Mouse (Mus musculus) stomach, embryonic 14.5 days (tissue): ENCODE measurements around the gene Sprr2a3. TPM values are rescaled to one million over a fixed set of nuclear protein-coding genes. Genes with fewer than 3 reads are reported as not detected.
"Not testable (repeated sequence)": the region's sequence is repeated elsewhere in the genome, so short reads cannot be mapped to it uniquely, and the experiment has no call there.

ENCODE experiments used
- ATAC-seq: fragments of 200-750 bp; cut with Nextera tagmentation; 2 replicates; pipeline ENCODE4 v1.8.0; 2017; ENCODE audit warnings: low read depth, moderate TSS enrichment; ENCODE audit not compliant: insufficient number of reproducible peaks, insufficient read depth, low FRiP score
- H3K27ac ChIP-seq: fragments of 300-500 bp; sonication (generic); 2 replicates; pipeline ENCODE4 v1.5.1; 2014; ENCODE audit warnings: mild to moderate bottlenecking, low read length, moderate library complexity, mixed read lengths
- H3K27me3 ChIP-seq: fragments of 300-500 bp; sonication (generic); 2 replicates; pipeline ENCODE4 v1.6.1; 2014; ENCODE audit warnings: low read length, control low read depth, mixed read lengths; ENCODE audit not compliant: control insufficient read depth, insufficient read depth
- H3K36me3 ChIP-seq: fragments of 300-500 bp; sonication (generic); 2 replicates; pipeline ENCODE4 v1.6.1; 2014; ENCODE audit warnings: mild to moderate bottlenecking, control low read depth, low read length, moderate library complexity, mixed read lengths; ENCODE audit not compliant: control insufficient read depth, insufficient read depth
- H3K4me1 ChIP-seq: fragments of 300-500 bp; sonication (generic); 2 replicates; pipeline ENCODE4 v1.6.1; 2014; ENCODE audit warnings: low read length, control low read depth, mixed read lengths; ENCODE audit not compliant: control insufficient read depth, insufficient read depth
- H3K4me2 ChIP-seq: fragments of 300-500 bp; sonication (generic); replicated peaks from 2 replicates; pipeline ENCODE4 v1.6.1; 2014; ENCODE audit warnings: low read depth, low read length, control low read depth
- H3K4me3 ChIP-seq: fragments of 300-500 bp; sonication (generic); 2 replicates; pipeline ENCODE4 v1.5.1; 2014; ENCODE audit warnings: low read depth, low read length, control low read depth
- H3K9ac ChIP-seq: fragments of 300-500 bp; sonication (generic); replicated peaks from 2 replicates; pipeline ENCODE4 v1.6.1; 2014; ENCODE audit warnings: low read depth, mild to moderate bottlenecking, control low read depth, low read length, moderate library complexity, mixed read lengths
- H3K9me3 ChIP-seq: fragments of 300-500 bp; sonication (generic); 2 replicates; pipeline ENCODE4 v1.6.1; 2016; ENCODE audit warnings: low read depth, low read length, control low read depth; ENCODE audit not compliant: control insufficient read depth
- WGBS: fragments of 180-500 bp; shearing (Covaris S2); extraction: QIAGEN DNeasy Blood & Tissue Kit; methylation state at CpG from one replicate; pipeline ENCODE4 v1.1.7; 2014; 5-methylcytosine and 5-hydroxymethylcytosine counted together
- polyA plus RNA-seq: library from polyadenylated mRNA; unstranded; fragments of >200 nt; fragmentation: Nextera tagmentation; extraction: Ambion mirVana; gene quantifications from 2 replicates; pipeline ENCODE4 v1.2.1, GENCODE M21; 2014

Gene Sprr2a3
- polyA plus RNA-seq, 1 experiment from 2014 or later, result 19.7 TPM

DNA sequence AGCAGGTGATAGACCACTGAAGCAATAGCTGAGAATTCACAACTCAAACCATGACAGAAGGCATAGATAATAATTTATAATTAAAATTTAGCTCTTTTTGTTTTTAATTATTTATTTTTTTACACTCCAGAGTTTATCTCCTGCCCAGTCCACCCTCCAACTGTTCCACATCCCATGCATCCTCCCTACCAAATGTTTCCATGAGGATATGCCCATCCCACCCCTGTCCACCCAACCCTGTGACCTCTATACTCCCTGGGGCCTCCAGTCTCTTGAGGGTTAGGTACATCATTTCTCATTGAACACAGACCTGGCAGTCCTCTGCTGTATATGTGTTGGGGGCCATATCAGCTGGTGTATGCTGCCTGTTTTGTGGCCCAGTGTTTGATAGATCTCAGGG lies 26.7 kb upstream of the Sprr2a3 start:
- peak; percentile 54; the same call in 1 of the 2 replicates for ATAC-seq

DNA sequence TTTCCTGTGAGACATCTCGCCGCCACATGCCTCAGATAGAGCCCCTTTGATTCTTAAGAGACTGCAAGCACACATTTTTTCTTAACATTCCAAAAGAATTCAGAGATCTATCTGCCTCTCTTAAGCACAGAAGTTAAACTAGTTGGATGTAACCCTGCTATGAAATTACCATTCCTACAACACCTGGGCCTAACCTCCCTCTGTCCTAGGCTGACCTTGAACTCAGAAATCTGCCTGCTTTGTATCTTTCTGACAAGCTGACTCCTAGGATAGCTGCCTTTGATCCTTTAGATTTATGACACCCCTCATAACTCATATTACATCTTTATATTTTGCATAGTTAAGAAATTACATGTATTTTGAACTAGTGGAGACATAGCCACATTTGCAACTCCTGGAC lies 21.8 kb upstream of the Sprr2a3 start:
- no CpG with 5 or more reads among the region's 2 CpGs for WGBS
- H3K36me3 ChIP-seq, H3K4me2 ChIP-seq, H3K27ac ChIP-seq, H3K9ac ChIP-seq, H3K4me1 ChIP-seq, H3K27me3 ChIP-seq, H3K9me3 ChIP-seq, H3K4me3 ChIP-seq: not testable (repeated sequence)
- 0 out of 2 replicates have a peak, but pooled peaks have one; percentile 43 for ATAC-seq

More for the DNA sequence above, 26.7 kb upstream of the Sprr2a3 start:
- H3K36me3 ChIP-seq, H3K4me3 ChIP-seq, H3K27ac ChIP-seq, H3K9ac ChIP-seq, H3K27me3 ChIP-seq, H3K4me2 ChIP-seq, H3K4me1 ChIP-seq, H3K9me3 ChIP-seq: not testable (repeated sequence)

DNA sequence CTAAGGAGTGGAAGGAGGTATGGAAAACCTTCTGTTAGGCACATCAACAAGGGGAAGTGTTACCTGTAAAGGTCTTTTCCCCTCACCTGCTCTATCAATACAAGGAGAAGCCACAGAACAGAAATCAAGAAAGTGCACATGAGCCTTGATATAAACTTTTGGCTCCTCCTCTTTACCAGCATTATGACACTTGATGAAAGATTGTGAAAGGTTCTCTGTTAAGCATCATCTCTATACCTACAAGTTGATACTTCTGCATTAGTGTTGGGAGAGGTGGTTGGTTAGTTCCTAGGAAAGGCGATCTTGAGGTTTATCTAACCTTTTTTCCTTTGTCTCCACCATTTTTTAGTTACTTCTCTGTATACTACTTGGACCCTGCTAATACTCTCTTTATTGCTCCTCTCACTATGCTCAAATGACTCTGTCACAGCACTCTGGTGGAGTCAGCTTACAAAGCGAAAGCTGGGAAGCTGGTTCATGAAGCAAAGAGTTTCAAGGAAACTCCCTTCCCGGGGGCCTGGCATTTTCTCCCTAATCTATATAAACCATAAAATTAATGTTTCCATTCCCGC lies 13.7 kb upstream of the Sprr2a3 start:
- H3K9ac ChIP-seq, H3K4me2 ChIP-seq, H3K36me3 ChIP-seq, H3K4me3 ChIP-seq, H3K27me3 ChIP-seq, H3K27ac ChIP-seq, H3K4me1 ChIP-seq, H3K9me3 ChIP-seq: not testable (repeated sequence)
- peak; percentile 39 for ATAC-seq
- WGBS, result no CpG with 5 or more reads among the region's 4 CpGs

DNA sequence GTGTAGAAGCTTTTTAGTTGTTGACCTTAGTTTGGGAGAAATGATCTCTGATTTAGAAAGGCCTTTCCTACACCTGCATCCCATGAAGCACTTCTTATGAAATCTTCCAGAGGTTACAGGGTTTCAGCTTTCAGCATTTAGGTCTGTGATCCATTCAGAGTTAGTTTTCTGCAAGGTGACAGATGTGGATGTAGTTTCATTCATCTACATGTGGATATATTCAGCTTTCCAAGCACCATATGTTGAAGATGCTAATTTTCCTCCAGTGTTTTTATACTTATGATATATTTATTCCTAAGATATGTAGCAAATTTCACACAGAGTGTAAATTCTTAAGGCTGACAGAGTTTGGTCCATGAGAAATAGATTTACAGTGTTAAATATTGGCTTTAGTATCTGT lies 11.7 kb upstream of the Sprr2a3 start:
- H3K9ac ChIP-seq, H3K9me3 ChIP-seq, H3K27me3 ChIP-seq, H3K4me1 ChIP-seq, H3K27ac ChIP-seq, H3K36me3 ChIP-seq, H3K4me2 ChIP-seq, ATAC-seq, H3K4me3 ChIP-seq: not testable (repeated sequence)

DNA sequence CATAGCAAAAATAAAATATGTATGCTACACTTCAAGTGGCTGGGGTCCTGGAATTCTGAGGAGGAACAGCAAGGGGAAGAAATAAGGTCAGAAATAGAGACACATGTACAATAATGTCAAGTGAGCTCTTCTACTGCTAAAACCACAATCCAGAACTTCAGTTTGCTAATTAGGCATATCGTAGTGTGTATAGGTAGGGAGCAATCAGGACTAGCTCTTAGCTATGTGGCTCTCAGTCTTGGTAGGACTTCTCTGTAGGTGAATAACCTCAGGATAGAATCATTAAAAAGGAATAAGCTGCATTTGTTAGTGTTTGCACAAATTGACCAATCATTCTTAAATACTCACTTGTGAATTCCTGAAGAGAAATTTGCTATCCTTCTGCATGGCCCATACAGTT lies 11.2 kb upstream of the Sprr2a3 start:
- not testable (repeated sequence) for H3K4me3 ChIP-seq, H3K27ac ChIP-seq, ATAC-seq, H3K27me3 ChIP-seq, H3K9me3 ChIP-seq, H3K36me3 ChIP-seq, H3K4me2 ChIP-seq, H3K9ac ChIP-seq, H3K4me1 ChIP-seq
- no CpG with 5 or more reads among the region's 1 CpGs for WGBS

DNA sequence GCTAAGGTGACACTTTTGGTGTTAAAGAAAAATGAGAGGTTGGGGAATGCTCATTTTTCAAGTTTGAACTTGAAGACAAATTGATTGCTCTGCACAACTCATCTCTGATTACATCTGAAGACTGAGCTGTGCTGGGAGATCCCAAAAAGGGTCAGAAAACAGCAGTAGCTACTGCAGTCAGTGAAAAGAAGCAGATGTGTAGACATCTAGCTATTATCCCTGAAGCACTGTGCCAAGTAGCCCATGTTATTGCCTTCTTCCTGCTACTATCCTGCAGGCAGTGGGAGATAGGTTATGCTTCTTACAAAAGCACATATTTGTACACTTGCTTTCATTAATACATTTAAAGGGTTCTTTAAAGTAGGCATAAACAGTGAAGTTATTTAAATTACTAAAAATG lies 5.6 kb upstream of the Sprr2a3 start:
- H3K27me3 ChIP-seq, H3K36me3 ChIP-seq, H3K9ac ChIP-seq, H3K4me2 ChIP-seq, ATAC-seq, H3K9me3 ChIP-seq, H3K4me1 ChIP-seq, H3K27ac ChIP-seq, H3K4me3 ChIP-seq: not testable (repeated sequence)

DNA sequence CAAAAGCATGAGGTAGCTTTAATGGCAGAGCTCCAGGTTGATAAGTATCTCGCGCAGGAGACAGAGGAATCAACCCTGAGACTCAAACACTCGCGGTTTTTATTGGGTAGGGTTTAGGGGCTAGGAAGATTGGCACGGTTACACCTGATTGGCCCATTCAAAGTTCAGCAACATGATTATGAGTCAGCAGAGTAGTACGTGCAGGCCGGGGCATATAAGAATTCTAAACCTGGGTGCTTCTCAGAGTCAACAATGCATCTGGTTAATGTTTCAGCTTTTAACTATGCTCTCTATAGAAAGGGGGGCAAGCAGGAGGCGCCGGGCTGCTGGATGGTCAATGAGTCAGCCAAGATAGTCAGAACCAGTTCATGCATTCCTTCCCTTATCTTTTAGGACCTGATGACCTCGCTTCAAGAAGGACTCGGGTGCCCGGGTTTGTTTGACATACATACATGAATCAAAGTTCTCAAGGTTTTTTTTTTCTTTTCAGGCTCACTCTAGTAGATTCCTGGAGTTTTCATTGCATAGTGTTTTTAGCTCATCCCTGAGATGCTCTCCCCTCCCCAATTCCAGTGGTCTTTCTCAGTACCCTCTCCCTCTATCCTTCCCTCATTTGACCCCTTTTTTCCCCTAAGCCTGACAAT lies 4.1 kb upstream of the Sprr2a3 start:
- WGBS, result 20% methylated on average over 5 of the region's 12 CpGs
- ATAC-seq, result peak; percentile 82
- not testable (repeated sequence) for H3K4me3 ChIP-seq, H3K36me3 ChIP-seq, H3K9ac ChIP-seq, H3K27ac ChIP-seq, H3K4me2 ChIP-seq, H3K9me3 ChIP-seq, H3K27me3 ChIP-seq, H3K4me1 ChIP-seq

DNA sequence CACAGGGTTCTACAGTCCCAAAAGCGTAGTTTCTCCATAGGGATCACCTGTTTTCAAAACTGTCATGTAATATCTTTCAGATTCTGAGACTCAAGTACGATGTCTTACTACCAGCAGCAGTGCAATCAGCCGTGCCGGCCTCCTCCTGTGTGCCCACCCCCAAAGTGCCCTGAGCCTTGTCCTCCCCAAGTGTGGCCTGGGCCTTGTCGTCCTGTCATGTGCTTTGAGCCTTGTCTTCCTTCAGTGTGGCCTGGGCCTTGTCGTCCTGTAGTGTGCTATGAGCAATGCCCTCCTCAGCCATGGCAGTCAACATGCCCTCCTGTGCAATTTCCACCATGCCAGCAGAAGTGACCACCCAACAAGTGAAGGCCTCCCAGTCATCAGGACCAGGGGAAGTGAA lies 3.3 kb downstream of the Sprr2a3 start:
- not testable (repeated sequence) for H3K4me2 ChIP-seq, H3K27ac ChIP-seq, H3K36me3 ChIP-seq, H3K9ac ChIP-seq, H3K9me3 ChIP-seq, H3K27me3 ChIP-seq, H3K4me1 ChIP-seq, ATAC-seq, H3K4me3 ChIP-seq
- WGBS, result 92% methylated on average over 4 of the region's 6 CpGs

DNA sequence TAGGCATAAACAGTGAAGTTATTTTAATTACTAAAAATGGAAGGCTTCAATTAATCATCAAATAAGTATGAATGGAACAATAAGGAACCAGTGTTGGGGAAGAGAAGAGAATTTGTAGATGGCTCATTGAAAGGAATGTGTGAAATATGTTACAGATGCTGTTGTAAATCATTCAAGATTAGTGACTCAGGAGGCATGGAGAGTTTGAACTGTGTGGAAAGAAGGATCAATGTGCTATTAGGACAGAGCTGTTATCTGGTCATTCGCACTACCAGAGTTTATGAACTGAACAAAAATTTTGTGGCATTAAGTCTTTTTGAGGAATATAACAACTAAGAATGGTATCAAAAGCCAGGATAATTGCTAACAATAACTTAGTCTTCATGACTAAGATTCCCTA lies 22.2 kb downstream of the Sprr2a3 start:
- 74% methylated on average over 1 of the region's 1 CpGs for WGBS

More for the DNA sequence above, 22.2 kb downstream of the Sprr2a3 start:
- no peaks in the 10 kb centered on the region for H3K27me3 ChIP-seq
- ATAC-seq, result no peak
- no peaks in the 10 kb centered on the region for H3K9me3 ChIP-seq
- H3K4me3 ChIP-seq, result no peak overlapping the region
- H3K27ac ChIP-seq, result no peak overlapping the region
- no peak overlapping the region for H3K4me2 ChIP-seq
- no peaks in the 10 kb centered on the region for H3K4me1 ChIP-seq
- H3K9ac ChIP-seq, result no peak overlapping the region
- H3K36me3 ChIP-seq, result no peaks in the 10 kb centered on the region
